Mouse (Mus musculus): ENCODE data around the gene Unc93a2. TPM values are rescaled to one million over a fixed set of nuclear protein-coding genes. Genes with fewer than 3 reads are reported as not detected.
"Not testable (repeated sequence)": the region's sequence is repeated elsewhere in the genome, so short reads cannot be mapped to it uniquely, and the experiment has no call there.

The Unc93a2 gene
- total RNA-seq, 2 experiments from 2014 or later: 0.17 to 0.18 TPM

GRCm38 (mm10) chr17:7383167-7384143 lies 1.8 kb downstream of the Unc93a2 start:
- H3K4me3 ChIP-seq; H3K27ac ChIP-seq; DNase-seq; intact Hi-C loops (cut with DNase I): not testable (repeated sequence)

GRCm38 (mm10) chr17:7382711-7383110 lies 2.6 kb downstream of the Unc93a2 start:
- DNase-seq: not testable (repeated sequence)

GRCm38 (mm10) chr17:7377907-7378306 lies 7.4 kb downstream of the Unc93a2 start:
- intact Hi-C loops (cut with DNase I); H3K27ac ChIP-seq: not testable (repeated sequence)

More at GRCm38 (mm10) chr17:7382711-7383110, 2.6 kb downstream of the Unc93a2 start:
- H3K4me3 ChIP-seq; H3K27ac ChIP-seq; intact Hi-C loops (cut with DNase I): not testable (repeated sequence)

DNA sequence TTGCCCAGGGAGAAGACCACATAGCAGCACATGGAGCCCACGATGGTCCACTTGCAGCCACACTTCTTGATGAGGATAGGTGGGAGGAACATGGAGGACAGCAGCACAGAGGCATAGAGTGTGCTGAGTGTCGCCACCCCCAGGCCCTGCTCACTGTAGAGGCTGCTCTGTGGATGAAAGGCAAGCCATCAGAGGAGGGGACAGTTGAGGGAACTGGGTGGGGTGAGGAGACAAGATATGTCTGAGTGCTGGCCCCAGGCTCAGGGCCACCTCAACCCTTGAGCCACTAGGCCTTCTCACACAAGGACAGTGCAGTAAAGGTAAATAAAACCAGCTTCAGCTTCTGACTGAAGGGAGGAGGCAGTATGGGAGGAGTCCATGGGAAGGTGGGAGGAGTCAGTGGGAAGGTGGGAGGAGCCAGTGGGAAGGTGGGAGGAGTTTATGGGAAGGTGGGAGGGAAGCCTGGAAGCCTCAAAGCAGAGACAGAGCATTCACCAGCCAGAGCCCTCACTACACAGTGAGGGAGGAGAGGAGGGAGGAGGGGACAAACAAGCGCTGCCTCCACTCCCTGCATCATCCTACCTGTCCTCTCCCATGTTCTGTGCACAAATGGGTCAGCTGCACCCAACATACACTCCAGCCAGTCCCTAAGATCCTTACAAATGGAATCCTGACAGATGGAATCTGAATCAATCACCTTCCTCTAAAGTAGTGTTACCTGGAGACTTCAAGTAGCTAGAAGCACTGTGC lies 8.1 kb downstream of the Unc93a2 start:
- H3K4me3 ChIP-seq; H3K27ac ChIP-seq; DNase-seq; intact Hi-C loops (cut with DNase I): not testable (repeated sequence)

More at GRCm38 (mm10) chr17:7377907-7378306, 7.4 kb downstream of the Unc93a2 start:
- not testable (repeated sequence) for H3K4me3 ChIP-seq, DNase-seq

DNA sequence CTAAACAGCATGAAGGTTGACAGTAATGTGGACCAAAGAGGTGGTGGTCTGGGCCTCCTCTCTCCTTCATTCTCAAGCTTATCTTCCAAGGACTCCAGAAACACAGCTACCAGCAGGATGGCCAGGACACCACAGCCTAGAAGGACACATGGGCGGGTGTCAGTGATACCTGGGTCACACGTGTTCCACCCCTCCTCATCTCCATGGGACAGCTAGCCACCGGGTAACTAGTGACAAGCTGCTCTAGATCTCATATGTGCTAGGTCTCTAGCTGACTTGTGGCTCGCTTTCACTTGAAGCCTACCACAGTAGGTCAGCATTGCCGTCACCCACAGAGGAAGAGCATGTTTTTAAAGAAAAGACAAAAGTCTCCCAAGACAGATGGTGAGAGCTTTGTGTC lies 13.4 kb downstream of the Unc93a2 start, which contains the start of gene Gm49630:
Gm49630 (minus strand) TSS at position 101 of the 400 bp plus-strand sequence.
- H3K4me3 ChIP-seq; H3K27ac ChIP-seq; intact Hi-C loops (cut with DNase I); DNase-seq: not testable (repeated sequence)

- H3K27ac ChIP-seq; DNase-seq; H3K4me3 ChIP-seq; intact Hi-C loops (cut with DNase I): not testable (repeated sequence)
These were observed 15.9 kb downstream of the Unc93a2 start for GRCm38 (mm10) chr17:7369401-7369800.

- H3K4me3 ChIP-seq; H3K27ac ChIP-seq; DNase-seq; intact Hi-C loops (cut with DNase I): not testable (repeated sequence)
These were observed 18.4 kb downstream of the Unc93a2 start for GRCm38 (mm10) chr17:7366676-7367374.

- DNase-seq; H3K4me3 ChIP-seq; H3K27ac ChIP-seq; intact Hi-C loops (cut with DNase I): not testable (repeated sequence)
These were observed 19.0 kb downstream of the Unc93a2 start for GRCm38 (mm10) chr17:7366265-7366664.

DNA sequence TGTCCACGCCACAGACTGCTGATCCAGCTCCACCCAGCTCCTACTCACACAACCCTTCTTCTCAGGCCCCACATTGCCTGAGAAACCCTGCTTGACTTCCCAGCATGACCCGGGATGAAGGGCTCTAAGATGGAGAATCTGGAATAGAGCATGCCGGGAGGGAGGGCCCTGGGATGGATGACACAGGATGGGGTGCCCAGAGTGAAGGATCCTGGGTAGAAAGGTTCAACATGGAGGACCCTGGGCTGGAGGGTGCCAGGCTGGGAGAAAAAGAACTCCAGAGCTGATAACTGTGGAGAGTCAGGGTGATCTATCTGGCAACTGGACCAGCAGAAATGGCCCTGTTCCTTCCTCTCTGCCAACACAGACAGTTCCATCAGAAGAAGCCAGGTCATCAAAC lies 19.6 kb downstream of the Unc93a2 start:
- intact Hi-C loops (cut with DNase I); H3K27ac ChIP-seq; H3K4me3 ChIP-seq; DNase-seq: not testable (repeated sequence)

- DNase-seq: peak; percentile 22
- H3K4me3 ChIP-seq; intact Hi-C loops (cut with DNase I); H3K27ac ChIP-seq: not testable (repeated sequence)
These were observed 24.4 kb downstream of the Unc93a2 start for GRCm38 (mm10) chr17:7360749-7361465.

- H3K27ac ChIP-seq; intact Hi-C loops (cut with DNase I); DNase-seq; H3K4me3 ChIP-seq: not testable (repeated sequence)
These were observed 25.5 kb downstream of the Unc93a2 start for GRCm38 (mm10) chr17:7359806-7360205.

- DNase-seq; H3K4me3 ChIP-seq; H3K27ac ChIP-seq; intact Hi-C loops (cut with DNase I): not testable (repeated sequence)
These were observed 32.7 kb downstream of the Unc93a2 start, which contains the start of gene Ttll2 for GRCm38 (mm10) chr17:7352596-7352995. TSS of gene Ttll2 (minus strand) at chr17:7352696.

DNA sequence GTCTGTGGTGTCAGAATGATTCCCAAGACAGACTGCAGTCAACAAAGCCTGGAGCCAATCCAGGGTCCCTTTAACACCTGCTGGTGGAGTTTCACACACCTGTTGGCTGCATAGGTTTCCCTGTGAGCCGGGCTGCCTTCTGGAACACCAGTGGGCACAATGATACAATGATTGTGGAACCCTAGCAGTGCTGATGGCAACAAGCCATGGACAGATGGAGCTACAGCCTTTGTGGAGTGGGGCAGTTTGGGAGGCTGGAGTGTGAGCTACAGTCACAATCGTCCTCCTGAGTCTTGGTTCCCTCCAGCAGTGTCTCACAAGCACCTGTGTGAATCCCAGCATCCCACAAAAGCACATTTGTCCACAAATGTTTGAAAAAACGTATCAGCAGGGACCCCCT lies 36.5 kb downstream of the Unc93a2 start:
- H3K27ac ChIP-seq; DNase-seq; H3K4me3 ChIP-seq; intact Hi-C loops (cut with DNase I): not testable (repeated sequence)

- intact Hi-C loops (cut with DNase I); H3K27ac ChIP-seq; DNase-seq; H3K4me3 ChIP-seq: not testable (repeated sequence)
These were observed 47.9 kb downstream of the Unc93a2 start for GRCm38 (mm10) chr17:7337381-7337780.

DNA sequence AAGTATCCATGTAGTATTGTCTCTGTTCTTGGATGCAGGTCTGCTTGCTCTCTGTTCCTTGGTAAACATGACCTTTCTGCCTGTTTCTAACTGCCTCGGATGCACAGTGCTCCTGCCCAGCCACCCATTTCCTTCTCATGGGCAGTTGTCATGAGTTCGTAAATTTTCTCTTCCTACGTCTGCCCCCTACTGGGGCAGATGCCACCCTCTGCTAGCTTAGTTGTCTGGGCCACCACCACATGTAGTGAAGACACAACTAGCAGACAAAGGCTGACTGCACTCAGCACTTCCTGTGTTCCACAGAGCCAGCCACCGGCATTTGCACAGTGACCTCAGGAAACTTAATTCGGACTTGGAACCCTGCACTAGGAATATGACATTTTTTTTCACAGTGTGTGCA lies 52.5 kb downstream of the Unc93a2 start:
- intact Hi-C loops (cut with DNase I): not testable (repeated sequence)

DNA sequence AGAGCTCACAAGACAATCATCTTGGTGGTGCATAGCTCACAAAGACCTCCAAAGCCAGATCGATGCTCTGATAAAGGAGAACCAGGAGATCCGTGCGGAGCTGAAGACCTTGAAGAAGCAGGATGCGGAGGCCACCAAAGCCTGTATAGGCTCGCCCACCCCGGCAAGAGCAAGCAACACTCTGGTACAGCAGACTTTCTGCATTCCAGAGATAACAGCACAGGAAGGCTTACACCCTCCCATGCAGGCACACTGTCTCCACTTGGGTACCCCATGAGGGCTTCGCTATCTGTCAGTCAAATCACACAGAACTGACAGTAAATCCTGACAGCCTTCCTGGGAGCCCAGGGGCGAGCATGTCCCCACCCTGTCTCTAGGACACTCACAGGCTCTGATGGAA lies 58.8 kb downstream of the Unc93a2 start:
- DNase-seq; H3K4me3 ChIP-seq; intact Hi-C loops (cut with DNase I); H3K27ac ChIP-seq: not testable (repeated sequence)

More for the DNA sequence above, 52.5 kb downstream of the Unc93a2 start:
- H3K4me3 ChIP-seq, H3K27ac ChIP-seq, DNase-seq: not testable (repeated sequence)

DNA sequence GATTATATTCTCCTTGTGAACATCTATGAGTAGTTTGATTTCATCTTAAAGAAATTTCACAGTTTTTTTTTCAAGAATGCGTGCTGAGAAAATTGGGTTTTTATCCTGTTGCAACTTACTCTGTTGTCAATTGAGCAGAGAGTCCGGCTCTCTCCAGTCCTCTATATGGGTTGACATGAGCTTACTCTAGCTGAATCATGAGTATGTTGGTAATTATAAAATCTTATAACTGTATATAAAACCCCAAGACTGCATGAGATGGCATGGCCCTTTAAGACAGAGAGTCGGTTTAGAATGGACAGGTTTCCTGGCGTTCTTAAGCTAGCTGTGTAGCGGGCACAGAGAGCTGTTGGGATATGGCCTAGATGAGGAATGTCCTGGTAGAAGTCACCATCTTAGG lies 60.9 kb downstream of the Unc93a2 start, which contains the start of gene Tcp10a:
Tcp10a (plus strand) TSS at position 301 of the 400 bp plus-strand sequence.
- DNase-seq; H3K27ac ChIP-seq; intact Hi-C loops (cut with DNase I); H3K4me3 ChIP-seq: not testable (repeated sequence)

All from gastrocnemius, adult 2 months (tissue).